Mouse (Mus musculus) liver, postnatal 0 days (tissue): ENCODE results near the gene Ddx43.

Experiments
- CTCF ChIP-seq: sonication (generic); IDR thresholded peaks from 2 replicates; pipeline ENCODE4 v1.5.1; 2016; ENCODE audit warnings: antibody characterized with exemption, low read depth
- EP300 ChIP-seq: IDR thresholded peaks from 2 replicates; pipeline ENCODE4 v1.6.1; 2016; ENCODE audit warnings: antibody characterized with exemption, low read depth, mild to moderate bottlenecking

DNA sequence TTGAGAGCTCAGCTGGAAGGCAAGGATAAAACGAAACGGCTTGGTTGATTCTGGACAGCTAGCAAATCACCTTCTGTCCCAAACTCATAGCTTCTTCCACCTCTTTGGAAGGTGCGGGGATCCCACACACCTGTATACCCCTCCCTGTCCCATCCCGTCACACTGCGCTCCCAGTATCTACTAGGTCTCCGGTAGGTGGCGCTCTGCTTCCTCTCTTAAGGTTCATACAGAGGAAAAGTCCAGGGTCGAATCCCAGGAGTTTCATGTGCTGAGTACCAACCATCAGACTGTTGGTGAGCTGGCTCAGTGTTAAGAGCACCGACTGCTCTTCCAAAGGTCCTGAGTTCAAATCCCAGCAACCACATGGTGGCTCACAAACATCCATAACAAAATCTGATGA, 37.5 kb upstream of the Ddx43 start:
- TF ChIP-seq EP300: no peak
- TF ChIP-seq CTCF: peak; percentile 85
